Mouse (Mus musculus) R1 (cell line): ENCODE measurements around the gene Wdr92.
A peak's percentile ranks its signal among the peaks of the same experiment; 100 is the strongest.
"Not testable (repeated sequence)": the region's sequence is repeated elsewhere in the genome, so short reads cannot be mapped to it uniquely, and the experiment has no call there.

ENCODE experiments used
- DNase-seq: peaks from one replicate; pipeline ENCODE4 v3.0.0-alpha.2; 2018; ENCODE audit warnings: low read depth, low spot score

Wdr92 gene

GRCm38 (mm10) chr11:17211258-17212140 lies 29.6 kb downstream of the Wdr92 start, which contains the start of gene Pno1:
Pno1 (minus strand) TSS chr11:17211568.
- peak; percentile 98 for DNase-seq

GRCm38 (mm10) chr11:17212141-17212495 lies 30.2 kb downstream of the Wdr92 start:
- DNase-seq = no peak

GRCm38 (mm10) chr11:17212903-17213509 lies 31.1 kb downstream of the Wdr92 start:
- DNase-seq = no peak

GRCm38 (mm10) chr11:17215475-17215874 lies 33.6 kb downstream of the Wdr92 start:
- no peak for DNase-seq

GRCm38 (mm10) chr11:17221126-17221525 lies 39.2 kb downstream of the Wdr92 start:
- no peak for DNase-seq

- no peak for DNase-seq
Observed at GRCm38 (mm10) chr11:17232792-17233191, 50.9 kb downstream of the Wdr92 start.

GRCm38 (mm10) chr11:17236449-17237037 lies 54.6 kb downstream of the Wdr92 start:
- no peak for DNase-seq

- not testable (repeated sequence) for DNase-seq
Observed at GRCm38 (mm10) chr11:17238598-17238997, 56.7 kb downstream of the Wdr92 start.

- no peak for DNase-seq
Observed at GRCm38 (mm10) chr11:17248715-17249114, 66.8 kb downstream of the Wdr92 start.

- DNase-seq = peak; percentile 14
Observed at GRCm38 (mm10) chr11:17256813-17257365, 75.0 kb downstream of the Wdr92 start.

GRCm38 (mm10) chr11:17257443-17257842 lies 75.5 kb downstream of the Wdr92 start, which contains the start of gene C1d:
C1d (plus strand) TSS chr11:17257579.
- peak; percentile 94 for DNase-seq

GRCm38 (mm10) chr11:17257861-17258260 lies 76.0 kb downstream of the Wdr92 start:
- DNase-seq = peak; percentile 63

- DNase-seq = no peak
Observed at GRCm38 (mm10) chr11:17267176-17267575, 85.3 kb downstream of the Wdr92 start.

- DNase-seq = no peak
Observed at GRCm38 (mm10) chr11:17268801-17269200, 86.9 kb downstream of the Wdr92 start.

GRCm38 (mm10) chr11:17279959-17280358 lies 98.1 kb downstream of the Wdr92 start:
- peak; percentile 56 for DNase-seq
